Mouse (Mus musculus) neural tube, embryonic 12.5 days (tissue): Measurements from ENCODE around the gene Cdc37. TPM values are rescaled to one million over a fixed set of nuclear protein-coding genes. Genes with fewer than 3 reads are reported as not detected.

ENCODE experiments used
- ATAC-seq: fragments of 200-750 bp; cut with Nextera tagmentation; 2 replicates; pipeline ENCODE4 v1.8.0; 2017; ENCODE audit warnings: low read depth, mild to moderate bottlenecking, moderate TSS enrichment, moderate library complexity; ENCODE audit not compliant: low FRiP score
- H3K27ac ChIP-seq: fragments of 300-500 bp; sonication (generic); 2 replicates; pipeline ENCODE4 v1.5.1; 2016
- H3K27me3 ChIP-seq: fragments of 300-500 bp; sonication (generic); replicated peaks from 2 replicates; pipeline ENCODE4 v1.6.1; 2016; ENCODE audit warnings: mild to moderate bottlenecking
- H3K36me3 ChIP-seq: fragments of 300-500 bp; sonication (generic); 2 replicates; pipeline ENCODE4 v1.6.1; 2016; ENCODE audit warnings: mild to moderate bottlenecking
- H3K4me1 ChIP-seq: fragments of 300-500 bp; sonication (generic); 2 replicates; pipeline ENCODE4 v1.6.1; 2016
- H3K4me2 ChIP-seq: fragments of 300-500 bp; sonication (generic); replicated peaks from 2 replicates; pipeline ENCODE4 v1.6.1; 2016; ENCODE audit warnings: mild to moderate bottlenecking
- H3K4me3 ChIP-seq: fragments of 300-500 bp; sonication (generic); 2 replicates; pipeline ENCODE4 v1.5.1; 2016
- H3K9ac ChIP-seq: fragments of 300-500 bp; sonication (generic); 2 replicates; pipeline ENCODE4 v1.6.1; 2016; ENCODE audit warnings: mild to moderate bottlenecking
- H3K9me3 ChIP-seq: fragments of 300-500 bp; sonication (generic); 2 replicates; pipeline ENCODE4 v1.6.1; 2016; ENCODE audit warnings: mild to moderate bottlenecking
- WGBS: fragments of 180-500 bp; shearing (Covaris S2); methylation state at CpG from one replicate; pipeline ENCODE4 v1.1.7; 2016; 5-methylcytosine and 5-hydroxymethylcytosine counted together
- polyA plus RNA-seq: library from polyadenylated mRNA; unstranded; fragments of >200 nt; fragmentation: Nextera tagmentation; extraction: Ambion mirVana; gene quantifications from 2 replicates; pipeline ENCODE4 v1.2.1, GENCODE M21; 2016

Gene Cdc37
- polyA plus RNA-seq, 1 experiment from 2014 or later = 293 TPM

DNA sequence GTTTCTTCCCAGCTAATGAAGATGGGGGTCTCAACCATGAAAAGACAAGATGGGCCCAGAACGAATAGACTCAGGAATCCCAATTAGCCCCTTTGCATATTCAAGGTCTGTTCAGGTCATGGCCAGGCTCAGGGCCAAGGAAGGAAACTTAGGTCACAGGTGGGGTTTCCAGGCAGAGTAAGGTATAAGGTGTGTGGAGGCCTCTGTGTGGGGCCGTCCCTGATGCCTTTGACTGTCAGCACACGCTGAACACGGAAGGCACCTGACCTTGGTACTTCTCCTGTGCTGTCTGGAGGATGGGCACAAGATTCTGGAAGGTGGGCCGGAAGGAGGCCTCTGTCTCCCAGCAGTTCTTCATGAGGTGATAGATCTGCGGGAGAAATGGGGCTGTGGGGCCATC lies 45.0 kb downstream of the Cdc37 start:
- Histone ChIP-seq H3K36me3 (0 out of 2 replicates have a peak, but pooled peaks cover 4% of the 10 kb centered on the region), H3K4me1 (no peaks in the 10 kb centered on the region), H3K4me2 (no peak overlapping the region), H3K27me3 (no peaks in the 10 kb centered on the region), H3K9ac (no peak overlapping the region), H3K27ac (no peak overlapping the region), H3K9me3 (no peaks in the 10 kb centered on the region), H3K4me3 (no peak overlapping the region)
- 83% methylated on average over 6 of the region's 6 CpGs for WGBS
- ATAC-seq = no peak

DNA sequence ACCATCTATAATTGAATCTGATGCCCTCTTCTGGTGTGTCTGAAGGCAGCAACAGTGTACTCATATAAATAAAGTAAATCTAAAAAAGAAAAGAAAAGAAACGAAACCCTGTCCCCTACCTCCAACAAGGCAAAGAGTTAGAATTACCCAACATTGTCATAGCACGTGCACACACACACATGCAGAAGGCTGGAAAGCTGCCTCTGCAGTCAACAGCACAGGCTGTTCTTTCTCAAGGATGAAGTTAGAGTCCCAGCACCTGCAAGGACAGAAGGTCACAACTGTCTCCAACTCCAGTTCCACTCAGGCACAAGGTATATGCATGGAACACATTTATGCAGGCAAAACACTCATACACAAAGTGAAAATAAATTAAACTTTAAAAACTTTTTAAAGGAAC lies 47.7 kb downstream of the Cdc37 start:
- Histone ChIP-seq H3K36me3 (no peaks in the 10 kb centered on the region), H3K4me1 (no peaks in the 10 kb centered on the region), H3K27ac (no peak overlapping the region), H3K9me3 (no peaks in the 10 kb centered on the region), H3K27me3 (no peaks in the 10 kb centered on the region), H3K4me3 (no peak overlapping the region), H3K9ac (no peak overlapping the region), H3K4me2 (no peak overlapping the region)
- no peak for ATAC-seq
- 98% methylated on average over 2 of the region's 2 CpGs for WGBS

GRCm38 (mm10) chr9:21100447-21101161 lies 49.2 kb downstream of the Cdc37 start:
- Histone ChIP-seq H3K36me3 (no peaks in the 10 kb centered on the region), H3K9me3 (no peaks in the 10 kb centered on the region), H3K4me2 (no peak overlapping the region), H3K27me3 (no peaks in the 10 kb centered on the region), H3K27ac (no peak overlapping the region), H3K9ac (no peak overlapping the region), H3K4me3 (no peak overlapping the region), H3K4me1 (no peaks in the 10 kb centered on the region)
- 53% methylated on average over 15 of the region's 15 CpGs for WGBS
- no peak for ATAC-seq

- Histone ChIP-seq H3K27ac (no peak overlapping the region), H3K4me1 (no peaks in the 10 kb centered on the region), H3K36me3 (no peaks in the 10 kb centered on the region; the same call in 1 of the 2 replicates), H3K9me3 (no peaks in the 10 kb centered on the region), H3K4me2 (no peak overlapping the region), H3K4me3 (no peak overlapping the region), H3K27me3 (no peaks in the 10 kb centered on the region), H3K9ac (no peak overlapping the region)
- 89% methylated on average over 8 of the region's 8 CpGs for WGBS
- no peak for ATAC-seq
Measured at GRCm38 (mm10) chr9:21097793-21098192, 52.0 kb downstream of the Cdc37 start.

DNA sequence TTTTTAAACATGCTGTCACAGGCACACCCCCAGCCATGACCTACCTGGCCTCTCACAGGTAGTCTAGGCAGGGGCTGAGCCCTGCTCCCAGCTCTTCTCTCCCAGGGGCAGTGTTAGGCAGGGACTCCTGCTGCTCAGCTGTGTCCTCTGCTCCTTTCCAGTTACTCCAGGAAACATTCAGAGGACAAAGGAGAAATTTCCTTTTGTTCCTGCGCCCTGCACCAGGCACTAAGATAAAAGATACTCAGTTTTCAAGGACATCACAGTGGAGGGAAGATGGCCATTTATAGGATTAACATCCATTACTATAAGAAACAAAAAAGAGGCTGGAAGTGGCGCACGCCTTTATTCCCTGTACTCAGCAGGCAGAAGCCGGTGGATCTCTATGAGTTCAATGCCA lies 53.8 kb downstream of the Cdc37 start:
- no peak for ATAC-seq
- no peak overlapping the region for H3K27ac ChIP-seq
- 89% methylated on average over 4 of the region's 4 CpGs for WGBS

DNA sequence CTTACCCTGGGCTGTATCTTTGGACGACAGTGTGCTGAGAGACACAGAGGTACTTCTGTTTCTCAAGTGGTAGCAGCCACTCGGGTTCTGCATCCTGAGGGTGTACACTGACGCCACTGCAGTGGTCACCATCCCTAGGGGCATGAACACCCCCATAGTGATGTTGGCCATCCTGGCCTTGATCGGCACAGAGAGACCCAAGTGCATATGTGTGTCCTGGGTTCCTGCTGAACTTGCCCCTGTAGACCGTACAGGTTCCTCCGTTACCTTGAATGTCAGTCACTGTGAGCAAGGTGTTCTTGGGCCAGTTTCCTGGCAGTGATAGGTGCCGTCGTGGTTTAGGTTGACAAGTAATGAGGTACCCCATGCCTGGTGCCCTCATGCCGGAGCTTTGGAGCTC lies 56.4 kb downstream of the Cdc37 start:
- WGBS = 95% methylated on average over 9 of the region's 9 CpGs
- Histone ChIP-seq H3K4me3 (no peak overlapping the region), H3K4me2 (no peak overlapping the region), H3K27me3 (no peaks in the 10 kb centered on the region), H3K9me3 (no peaks in the 10 kb centered on the region), H3K36me3 (peaks cover 18% of the 10 kb centered on the region), H3K4me1 (peaks cover 12% of the 10 kb centered on the region), H3K9ac (no peak overlapping the region), H3K27ac (no peak overlapping the region)
- ATAC-seq = no peak

More for the DNA sequence above, 53.8 kb downstream of the Cdc37 start:
- Histone ChIP-seq H3K4me3 (no peak overlapping the region), H3K9ac (no peak overlapping the region), H3K36me3 (no peaks in the 10 kb centered on the region; the same call in 1 of the 2 replicates), H3K4me2 (no peak overlapping the region), H3K4me1 (peaks cover 2% of the 10 kb centered on the region), H3K27me3 (no peaks in the 10 kb centered on the region), H3K9me3 (no peaks in the 10 kb centered on the region)

GRCm38 (mm10) chr9:21091707-21092320 lies 58.0 kb downstream of the Cdc37 start, which contains the start of the genes Gm38431 and Raver1:
Gene Gm38431 (minus strand): TSS chr9:21091997.
Gene Raver1 (minus strand): TSS chr9:21092008.
- Histone ChIP-seq H3K9me3 (no peaks in the 10 kb centered on the region), H3K4me3 (peak within 1 kb of the TSS; percentile 64), H3K4me2 (peak within 1 kb of the TSS; percentile 90), H3K9ac (peak within 1 kb of the TSS; percentile 65), H3K36me3 (peaks cover 34% of the 10 kb centered on the region), H3K27ac (peak within 1 kb of the TSS; percentile 69), H3K4me1 (peaks cover 12% of the 10 kb centered on the region), H3K27me3 (no peaks in the 10 kb centered on the region)
- ATAC-seq = peak; percentile 99
- WGBS = under 1% methylated on average over 54 of the region's 54 CpGs

DNA sequence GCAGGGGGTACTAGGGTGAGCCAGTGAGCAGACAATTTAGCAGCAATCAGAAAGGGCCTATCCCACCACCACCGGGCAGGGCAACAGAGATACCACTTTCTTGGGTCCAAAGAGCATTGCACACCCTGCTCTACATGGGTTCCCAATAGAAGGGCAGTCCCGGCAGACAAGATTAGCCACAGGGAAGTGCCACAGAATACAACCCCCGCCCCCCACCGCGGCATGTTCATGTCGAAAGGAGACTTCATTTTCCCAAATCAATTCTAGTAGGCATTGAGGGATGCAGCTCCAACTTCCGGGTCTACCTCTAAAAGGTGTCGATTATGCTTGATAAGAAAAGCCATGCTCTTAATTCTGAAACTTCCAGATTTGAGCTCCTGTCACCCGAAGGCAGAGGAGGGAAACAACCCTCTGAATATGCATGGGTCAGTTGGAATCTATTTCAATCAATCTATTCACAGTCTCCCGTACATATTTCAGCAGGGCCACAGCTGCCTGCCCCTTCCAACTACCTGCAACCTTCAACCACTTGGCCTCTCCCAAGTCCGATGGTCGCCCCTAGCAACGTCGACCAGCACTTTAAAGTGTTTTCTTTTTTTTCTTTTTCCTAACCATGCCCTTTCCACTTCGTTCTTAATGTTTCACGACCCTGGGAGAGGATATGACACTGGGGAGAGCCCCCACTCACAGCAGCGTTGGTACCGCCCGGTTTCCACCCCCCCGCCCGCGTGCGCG lies 58.6 kb downstream of the Cdc37 start:
- no peaks in the 10 kb centered on the region for H3K9me3 ChIP-seq
- peak; percentile 37 for ATAC-seq
- peak overlapping the region; percentile 65 for H3K9ac ChIP-seq
- 5% methylated on average over 24 of the region's 24 CpGs for WGBS
- peak overlapping the region; percentile 90 for H3K4me2 ChIP-seq
- H3K36me3 ChIP-seq = peaks cover 41% of the 10 kb centered on the region
- H3K27ac ChIP-seq = peak overlapping the region; percentile 69
- peak overlapping the region; percentile 64 for H3K4me3 ChIP-seq
- peaks cover 12% of the 10 kb centered on the region for H3K4me1 ChIP-seq
- H3K27me3 ChIP-seq = no peaks in the 10 kb centered on the region

DNA sequence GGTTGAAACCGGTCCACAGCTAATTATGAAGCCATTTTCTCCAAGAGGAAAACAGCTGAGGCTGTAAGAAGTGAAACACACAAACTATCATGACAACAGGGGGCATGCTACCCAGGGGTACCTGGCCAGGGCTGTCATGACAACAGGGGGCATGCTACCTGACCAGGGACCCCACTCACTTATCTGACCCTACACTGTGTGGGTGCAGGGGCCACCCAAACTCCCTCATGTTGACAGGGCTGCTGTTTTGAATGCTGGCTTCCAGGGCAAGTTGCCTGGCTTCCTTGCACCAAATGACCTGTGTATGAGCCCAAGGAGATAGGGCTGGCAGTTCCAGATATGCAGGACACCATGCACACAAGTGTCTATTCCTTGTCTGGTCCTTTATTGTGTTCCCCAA lies 59.2 kb downstream of the Cdc37 start:
- Histone ChIP-seq H3K4me1 (peaks cover 12% of the 10 kb centered on the region), H3K27ac (no peak overlapping the region), H3K4me2 (peak overlapping the region; percentile 90), H3K9me3 (no peaks in the 10 kb centered on the region), H3K4me3 (peak overlapping the region; percentile 64), H3K27me3 (no peaks in the 10 kb centered on the region), H3K36me3 (peaks cover 47% of the 10 kb centered on the region), H3K9ac (peak overlapping the region; percentile 65)
- WGBS = 84% methylated on average over 1 of the region's 1 CpGs
- no peak for ATAC-seq

GRCm38 (mm10) chr9:21083324-21083723 lies 66.5 kb downstream of the Cdc37 start:
- H3K4me2 ChIP-seq = no peak overlapping the region
- H3K9ac ChIP-seq = no peak overlapping the region
- ATAC-seq = no peak
- 94% methylated on average over 3 of the region's 3 CpGs for WGBS
- H3K4me1 ChIP-seq = no peaks in the 10 kb centered on the region
- no peak overlapping the region for H3K27ac ChIP-seq
- H3K36me3 ChIP-seq = peaks cover 89% of the 10 kb centered on the region
- H3K4me3 ChIP-seq = no peak overlapping the region
- no peaks in the 10 kb centered on the region for H3K27me3 ChIP-seq
- H3K9me3 ChIP-seq = no peaks in the 10 kb centered on the region
